Mouse (Mus musculus) urinary bladder, postnatal 36 days (tissue): ENCODE measurements around the gene Ssu72.

Experiments used
- DNase-seq, 2 experiments: peaks; one replicate each; pipeline ENCODE4 v3.0.0; 2022; ENCODE audit warnings: low spot score in 2 of 2, mixed read lengths in 1 of 2

Ssu72 gene

DNA sequence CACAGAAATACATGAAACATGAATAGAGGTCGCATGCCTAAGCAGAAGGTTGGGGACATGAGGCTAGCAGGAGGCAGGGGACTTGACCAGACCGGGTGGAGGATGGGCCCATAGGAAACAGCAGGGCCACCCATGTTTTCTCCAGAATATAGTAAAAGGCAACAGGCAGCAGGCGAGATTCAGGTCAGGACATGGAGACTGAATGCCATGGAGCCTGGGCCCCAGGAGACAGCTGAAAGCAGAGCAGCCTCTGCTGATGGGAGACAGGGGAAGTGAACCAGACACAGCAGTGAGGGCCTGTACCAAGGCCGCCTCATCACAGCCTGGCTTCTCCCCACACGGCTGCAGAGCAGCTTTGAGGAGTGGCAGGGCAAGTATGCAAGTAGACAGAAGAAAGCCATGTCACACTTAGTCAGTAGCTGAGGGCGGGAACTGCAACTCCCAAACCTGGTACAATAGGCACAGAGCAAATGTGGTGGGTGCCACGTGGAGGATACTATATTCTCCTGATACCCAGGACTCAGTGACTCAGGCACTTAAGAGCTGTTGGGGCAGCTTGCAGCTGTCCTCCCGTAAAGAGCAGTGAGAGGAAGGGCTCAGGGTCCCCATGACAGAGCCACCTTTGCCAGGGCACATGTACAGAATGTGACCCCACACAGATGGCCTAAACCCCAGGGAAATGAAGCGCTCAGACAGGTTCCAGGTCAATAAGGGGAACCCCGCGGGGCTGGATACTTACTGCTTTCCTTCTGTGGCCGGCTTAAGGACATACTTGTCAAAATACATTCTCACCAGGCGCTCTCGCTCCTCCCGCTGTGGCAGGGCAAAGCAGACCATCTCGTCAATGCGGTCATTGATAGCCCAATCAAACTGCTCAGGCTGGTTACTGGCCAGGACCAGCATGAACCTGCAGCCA lies 42.2 kb downstream of the Ssu72 start:
- no peak for DNase-seq

DNA sequence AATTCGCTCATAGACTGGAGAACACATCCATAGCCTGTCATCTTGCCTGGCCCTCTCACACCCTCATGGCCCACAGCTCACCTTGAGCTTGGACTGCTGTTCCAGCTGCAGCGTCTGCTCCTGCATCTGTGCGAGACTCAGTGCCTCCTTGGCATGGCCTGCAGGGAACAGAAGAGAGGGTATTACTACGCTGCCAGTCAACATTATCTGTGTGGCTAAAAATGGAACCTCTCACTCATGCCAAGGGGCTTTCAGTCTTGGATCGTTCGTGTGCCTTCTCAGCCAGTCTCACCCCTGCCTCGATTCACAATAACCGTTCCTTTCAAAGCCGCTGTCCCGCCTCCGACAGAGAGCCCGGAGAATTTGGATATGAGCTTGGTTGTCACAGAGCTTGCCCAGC lies 52.4 kb downstream of the Ssu72 start:
- no peak for DNase-seq

DNA sequence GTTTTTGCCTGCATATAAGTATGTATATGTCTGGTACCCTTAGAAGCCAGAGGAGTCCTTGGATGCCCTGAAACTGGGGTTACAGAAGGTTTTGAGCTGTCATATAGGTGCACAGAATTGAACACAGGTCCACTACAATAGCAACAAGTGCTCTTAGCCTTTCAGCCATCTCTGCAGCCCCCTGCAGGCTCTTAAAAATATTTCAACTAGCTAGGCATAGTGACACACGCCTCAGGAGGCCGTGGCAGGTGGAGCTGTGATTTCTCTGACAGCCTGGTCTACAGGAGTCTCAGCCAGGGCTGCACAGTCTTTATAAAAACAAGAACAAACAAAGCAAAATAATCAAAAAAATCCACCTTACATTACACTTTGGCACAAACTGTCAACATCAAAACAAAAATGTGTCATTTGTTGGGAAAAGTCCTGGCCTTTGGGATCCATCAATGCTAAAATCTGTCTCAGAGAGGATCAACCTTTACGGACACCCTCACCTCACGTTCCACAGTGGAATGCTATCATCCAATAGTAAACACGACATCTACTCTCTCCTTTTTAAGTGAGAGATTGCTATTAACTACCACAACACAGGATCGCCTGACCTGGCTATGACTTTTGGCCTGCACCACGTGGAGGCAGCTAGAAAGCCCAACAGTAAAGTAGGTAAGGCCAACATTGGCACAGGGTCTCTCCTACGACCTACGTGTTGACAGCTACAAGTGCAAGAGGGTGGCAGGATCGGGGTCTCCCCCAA lies 55.4 kb downstream of the Ssu72 start:
- no peak for DNase-seq

DNA sequence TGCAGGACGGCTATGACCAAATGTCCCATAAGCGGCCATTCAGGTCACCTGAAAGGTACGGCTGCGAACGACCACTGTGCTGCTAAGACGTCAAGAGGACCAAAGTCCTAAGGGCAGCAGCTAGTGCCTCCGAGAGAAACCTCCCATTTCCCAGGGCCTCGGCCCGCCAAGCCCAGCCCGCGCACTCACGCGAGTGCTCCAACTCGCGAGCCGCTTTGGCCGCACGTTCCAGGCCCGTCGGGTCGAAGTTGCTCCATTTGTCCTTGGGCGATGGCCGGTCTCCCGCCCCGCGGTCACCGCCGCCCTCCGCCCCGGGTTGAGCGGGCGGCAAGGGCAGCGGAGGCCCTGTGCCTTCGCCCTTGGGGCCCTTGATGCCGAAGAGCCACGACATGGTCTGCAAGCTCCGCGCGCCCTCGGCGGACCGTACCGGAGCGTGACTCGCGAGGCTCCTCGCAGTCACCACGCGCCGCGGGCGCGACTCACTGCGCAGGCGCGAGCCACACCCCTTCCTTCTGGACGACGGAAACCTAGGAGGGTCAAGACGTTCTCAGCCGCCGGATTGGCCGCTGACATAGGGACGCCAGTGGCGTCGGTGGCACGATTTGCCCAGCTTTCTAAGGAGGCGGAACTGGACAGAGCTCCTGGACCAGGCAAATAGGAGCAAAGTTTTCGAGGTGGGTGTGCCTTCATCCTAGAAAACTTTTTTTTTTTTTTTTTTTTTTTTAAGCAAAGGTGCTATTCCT lies 56.2 kb downstream of the Ssu72 start, which contains the start of gene Atad3a:
Atad3a (minus strand) TSS at position 481 of the 743 bp plus-strand sequence.
- peak; percentile 94 to 97 for DNase-seq

DNA sequence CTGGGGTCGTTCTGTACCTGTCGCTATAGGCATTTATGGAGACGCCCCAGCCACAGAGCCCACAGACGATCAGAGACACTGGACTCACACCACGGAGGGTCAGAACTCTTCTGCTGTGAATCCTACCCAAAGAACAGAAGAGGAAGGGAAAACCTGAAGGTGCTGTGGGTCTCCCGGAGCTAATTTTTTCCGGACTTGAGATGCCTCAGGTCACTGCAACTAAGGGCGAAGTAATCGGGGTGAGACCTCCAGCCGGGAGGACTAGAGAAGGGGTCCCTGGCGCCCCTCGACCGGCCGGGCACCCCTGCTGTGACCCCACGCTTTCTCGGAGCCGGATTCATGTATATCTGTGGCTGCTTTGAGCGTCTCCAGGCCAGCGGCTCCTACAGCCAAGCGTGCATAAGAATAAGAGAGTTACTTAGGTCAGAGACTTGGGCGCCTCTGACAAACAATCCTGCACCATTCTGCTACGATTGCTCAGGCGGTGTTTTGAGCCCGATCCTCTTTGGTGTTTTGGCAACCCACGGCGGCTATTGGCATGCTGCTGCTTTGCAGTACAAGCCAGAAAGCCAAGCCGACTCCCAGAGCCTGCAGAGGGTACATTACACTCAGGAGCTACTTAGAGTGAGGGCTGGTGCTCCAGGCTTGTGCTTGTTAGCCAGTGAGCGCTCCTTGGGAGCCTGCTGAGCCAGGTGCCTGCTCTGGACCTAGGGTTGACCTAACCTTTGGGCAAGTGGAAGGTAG lies 56.9 kb downstream of the Ssu72 start:
- DNase-seq = peak in 1 of 2 experiments; percentile 27

DNA sequence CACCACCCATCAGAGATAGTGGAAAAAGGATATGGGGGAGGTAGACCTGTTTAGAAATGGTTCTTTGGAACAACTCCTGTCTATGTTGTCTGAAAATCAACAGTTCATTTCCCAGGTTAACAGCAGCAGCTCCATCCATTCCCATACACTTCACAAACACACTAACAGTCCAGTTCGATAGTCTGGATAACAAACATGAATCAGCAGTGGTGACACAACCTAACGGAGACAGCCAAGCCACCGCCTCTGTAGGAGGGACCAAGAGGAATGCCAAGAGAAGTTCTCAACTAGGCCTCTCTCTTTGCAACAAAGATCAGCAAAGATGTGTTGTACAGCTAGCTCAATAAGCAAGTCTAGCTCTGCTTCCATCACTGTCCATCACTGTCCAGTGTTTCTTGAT lies 57.8 kb downstream of the Ssu72 start:
- DNase-seq = no peak

DNA sequence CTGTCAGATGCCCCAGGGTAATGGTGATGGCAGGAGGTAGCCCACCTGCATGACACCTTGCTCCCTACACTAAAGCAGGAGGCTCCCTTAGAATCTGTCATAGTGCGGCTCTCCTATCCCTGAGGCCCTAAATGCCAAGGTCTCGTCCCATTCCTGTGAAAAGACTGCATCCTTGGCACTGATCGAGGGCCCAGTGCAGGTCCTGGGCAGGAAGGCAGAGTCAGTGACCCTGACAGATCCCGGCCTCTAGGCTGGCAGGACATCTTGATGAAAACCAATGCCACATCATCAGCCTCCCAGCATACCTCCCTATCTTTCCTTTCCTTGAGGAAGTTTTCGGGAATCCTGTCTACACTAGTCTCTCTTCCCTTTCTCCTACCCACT lies 64.9 kb downstream of the Ssu72 start:
- no peak for DNase-seq

DNA sequence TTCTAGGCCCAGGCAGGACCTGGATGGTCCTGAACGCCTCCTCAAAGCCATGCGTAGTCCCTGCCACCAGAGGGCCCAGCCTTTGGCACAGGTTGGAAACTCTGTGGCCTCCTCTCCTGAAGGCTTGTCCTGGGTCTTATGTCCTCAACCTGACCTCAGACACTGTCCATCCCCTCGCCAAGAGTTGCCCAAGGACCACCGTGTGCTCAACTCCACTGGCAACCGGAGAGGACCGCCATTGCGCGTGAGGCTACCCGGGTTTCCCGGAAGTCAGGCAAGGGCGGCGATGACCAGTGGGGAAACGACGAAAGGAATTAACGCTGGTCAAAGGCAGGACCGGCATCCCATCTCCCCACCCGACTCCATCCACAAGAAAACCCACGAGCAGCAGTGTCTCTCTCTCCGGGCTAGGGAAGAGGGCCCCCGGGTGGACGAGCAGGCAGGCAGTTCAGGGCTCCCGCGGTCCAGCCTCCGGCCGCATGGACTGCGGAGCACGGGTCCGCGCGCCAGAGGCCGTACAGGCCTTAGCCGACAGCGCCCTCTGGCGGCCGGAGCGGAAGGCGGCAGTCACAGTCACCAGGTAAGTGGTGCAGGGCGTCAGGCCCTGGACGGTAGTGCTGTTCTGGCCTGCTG lies 65.4 kb downstream of the Ssu72 start:
- peak; percentile 90 to 91 for DNase-seq

DNA sequence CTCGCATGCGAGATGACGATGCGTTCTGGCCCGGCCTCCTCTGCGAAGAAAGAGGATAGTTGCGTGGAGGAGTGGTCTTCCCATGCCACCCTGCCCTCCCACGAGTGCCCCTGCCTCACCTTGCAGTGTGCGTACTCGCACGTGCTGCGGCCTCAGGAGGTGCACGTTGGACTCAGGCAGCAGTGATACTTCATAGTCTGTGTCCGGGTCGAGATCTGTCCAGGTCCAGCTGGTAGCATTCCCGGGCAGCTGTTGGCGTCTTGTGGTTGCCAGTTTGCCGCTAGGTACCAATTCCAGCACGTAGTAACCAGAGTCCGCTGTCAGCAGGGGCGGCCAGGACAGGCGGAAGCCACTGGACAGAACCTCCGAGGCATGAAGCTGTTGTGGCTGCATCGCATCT lies 66.0 kb downstream of the Ssu72 start:
- DNase-seq = no peak

DNA sequence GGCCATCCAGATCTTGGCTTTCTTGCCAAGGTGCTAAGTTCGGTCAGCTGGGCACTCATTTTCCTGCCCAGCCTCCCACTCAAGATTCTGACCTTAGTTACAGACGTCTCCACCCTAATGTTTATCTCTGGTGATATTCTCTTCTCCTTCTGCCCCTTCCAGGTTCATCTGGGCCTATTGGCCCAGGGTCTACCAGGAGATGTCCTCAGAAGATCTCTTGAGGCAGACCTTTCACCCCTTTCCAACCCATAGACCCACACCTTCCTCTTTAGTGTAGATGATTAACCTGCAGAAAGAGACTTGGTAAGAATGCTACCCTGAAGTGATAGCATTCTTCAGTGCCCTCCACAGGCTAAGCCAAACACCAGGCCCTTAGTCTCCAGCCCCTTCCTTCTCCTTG lies 67.1 kb downstream of the Ssu72 start:
- DNase-seq = no peak

DNA sequence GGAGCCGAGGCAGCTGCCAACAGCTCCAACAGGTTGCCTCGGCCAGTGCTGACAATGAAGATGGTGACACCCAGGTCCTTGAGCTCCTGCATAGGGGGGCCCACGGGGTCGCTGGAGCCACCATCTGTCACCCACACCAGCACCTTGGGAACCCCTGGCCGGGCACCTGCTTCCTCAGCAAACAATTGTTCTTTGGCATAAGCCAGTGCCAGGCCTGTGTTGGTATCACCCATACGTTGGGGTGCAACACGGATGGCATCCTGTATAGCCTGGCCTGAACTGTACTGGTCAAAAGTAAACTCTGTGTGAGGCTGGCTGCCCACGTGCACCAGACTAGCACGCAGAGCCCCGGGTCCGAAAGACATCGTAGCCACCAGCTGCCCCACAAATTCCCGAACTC lies 68.2 kb downstream of the Ssu72 start:
- no peak for DNase-seq

DNA sequence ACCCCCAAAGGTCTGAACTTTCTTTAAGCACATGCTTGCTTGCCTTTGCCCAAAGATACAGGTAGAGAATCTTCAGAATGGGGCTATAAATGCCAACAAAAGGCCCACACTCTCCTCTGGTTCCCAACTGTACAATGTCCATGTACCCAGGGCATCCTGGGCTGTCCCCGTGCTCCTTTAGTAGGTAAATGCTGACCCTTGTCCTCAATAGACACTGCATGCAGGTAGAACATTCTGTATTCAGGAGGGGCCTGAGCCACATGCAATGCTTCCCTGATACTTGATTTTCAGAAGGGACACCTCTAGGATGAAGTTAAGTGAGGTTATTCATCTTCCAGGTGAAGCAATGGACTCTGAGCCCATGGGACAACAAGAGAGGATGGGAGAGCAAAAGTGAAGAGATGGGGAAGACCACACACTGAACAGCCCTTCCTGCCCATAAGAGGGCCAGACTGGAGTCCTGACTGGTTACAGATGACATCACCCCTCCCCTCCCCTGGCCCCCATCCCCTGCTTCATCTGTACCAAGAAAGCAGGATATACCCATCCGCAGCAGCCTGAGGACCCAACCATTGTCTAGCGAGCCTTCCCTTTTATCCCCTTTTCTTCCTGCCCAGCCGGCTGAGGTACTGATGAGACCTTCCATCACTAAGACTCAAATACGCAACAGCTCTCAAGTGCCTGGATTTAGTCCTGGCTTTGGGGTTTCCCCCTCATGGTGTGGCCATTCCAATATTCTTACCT lies 68.9 kb downstream of the Ssu72 start:
- no peak for DNase-seq

DNA sequence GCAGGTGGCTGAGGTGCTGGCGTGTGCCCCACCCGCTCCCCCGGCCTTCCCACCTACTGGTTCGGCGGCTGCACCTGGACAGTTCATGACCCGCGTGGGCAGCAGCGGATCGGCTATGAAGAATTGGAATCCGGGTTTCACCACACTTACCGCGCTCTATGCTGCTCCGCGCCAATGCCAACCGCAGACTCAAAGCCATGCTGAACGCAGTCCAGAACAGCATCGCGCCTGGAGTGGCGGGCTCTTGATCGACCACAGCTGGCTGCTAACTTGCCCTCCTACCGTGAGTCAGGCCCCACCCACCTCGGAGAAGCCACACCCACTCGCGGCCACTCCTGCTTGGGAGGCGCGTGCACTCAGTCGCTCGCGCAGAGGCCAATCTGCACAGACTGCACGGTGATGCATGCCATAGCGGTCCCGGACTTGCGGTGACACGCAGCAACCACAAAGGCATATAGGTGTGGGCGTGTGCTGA lies 69.7 kb downstream of the Ssu72 start, which contains the start of gene Vwa1:
Vwa1 (minus strand) TSS at position 419 of the 475 bp plus-strand sequence.
- DNase-seq = peak; percentile 92 to 94

DNA sequence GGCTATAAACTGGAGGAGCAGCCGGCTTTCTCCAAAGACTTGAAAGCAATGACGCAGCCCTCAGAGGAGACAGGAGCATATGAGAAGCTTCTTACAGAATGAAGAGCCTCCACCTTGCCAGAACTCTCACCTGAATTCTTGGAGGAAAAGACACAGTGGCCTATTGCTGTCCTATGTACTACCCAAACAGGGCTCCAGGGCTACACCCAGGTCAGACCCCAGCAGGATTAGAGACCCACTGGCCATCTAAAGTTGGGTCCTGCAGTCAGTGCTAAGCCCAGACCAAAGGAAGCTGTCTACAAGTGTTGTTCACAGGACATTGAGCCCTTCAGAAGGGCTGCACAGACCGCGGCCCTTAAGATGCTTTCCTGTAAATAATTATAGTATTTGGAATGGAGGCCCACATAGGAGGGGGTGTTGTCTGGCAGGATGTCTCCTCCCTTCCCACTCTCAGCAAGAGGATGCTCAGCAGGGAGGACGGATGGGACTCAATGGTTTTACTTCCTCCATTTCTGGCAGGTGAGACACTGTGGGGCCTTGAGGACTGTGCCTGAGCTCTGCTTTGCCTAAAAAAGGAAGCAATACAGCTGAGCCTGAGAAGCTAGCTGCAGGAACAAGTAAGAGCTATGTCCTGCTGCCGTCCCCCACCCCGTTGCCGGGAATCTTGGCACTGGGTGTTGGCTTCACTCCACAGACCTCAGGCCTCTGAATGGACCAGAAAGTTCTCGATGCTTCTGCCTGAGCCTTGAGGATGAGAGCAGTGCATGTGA lies 70.6 kb downstream of the Ssu72 start:
- DNase-seq = peak in 1 of 2 experiments; percentile 59

DNA sequence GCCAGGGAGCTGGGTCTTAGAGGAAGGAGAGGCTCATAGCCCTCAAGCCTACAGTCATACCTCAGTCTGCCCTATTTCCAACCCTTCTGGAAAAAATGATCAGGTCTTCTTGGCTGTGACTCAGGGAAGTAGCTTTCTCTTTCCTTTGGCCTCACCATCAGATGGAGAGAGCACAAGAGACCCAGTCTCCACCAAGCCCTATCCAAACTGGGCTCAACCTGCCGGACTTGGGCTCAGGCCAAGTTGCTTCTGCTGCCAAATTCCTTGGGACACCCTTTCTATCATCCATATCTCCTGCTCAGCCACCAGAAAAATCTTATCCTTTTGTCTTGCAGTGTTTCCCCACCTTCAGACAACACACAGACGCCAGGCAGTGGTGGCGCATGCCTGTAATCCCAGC lies 71.3 kb downstream of the Ssu72 start:
- DNase-seq = no peak

DNA sequence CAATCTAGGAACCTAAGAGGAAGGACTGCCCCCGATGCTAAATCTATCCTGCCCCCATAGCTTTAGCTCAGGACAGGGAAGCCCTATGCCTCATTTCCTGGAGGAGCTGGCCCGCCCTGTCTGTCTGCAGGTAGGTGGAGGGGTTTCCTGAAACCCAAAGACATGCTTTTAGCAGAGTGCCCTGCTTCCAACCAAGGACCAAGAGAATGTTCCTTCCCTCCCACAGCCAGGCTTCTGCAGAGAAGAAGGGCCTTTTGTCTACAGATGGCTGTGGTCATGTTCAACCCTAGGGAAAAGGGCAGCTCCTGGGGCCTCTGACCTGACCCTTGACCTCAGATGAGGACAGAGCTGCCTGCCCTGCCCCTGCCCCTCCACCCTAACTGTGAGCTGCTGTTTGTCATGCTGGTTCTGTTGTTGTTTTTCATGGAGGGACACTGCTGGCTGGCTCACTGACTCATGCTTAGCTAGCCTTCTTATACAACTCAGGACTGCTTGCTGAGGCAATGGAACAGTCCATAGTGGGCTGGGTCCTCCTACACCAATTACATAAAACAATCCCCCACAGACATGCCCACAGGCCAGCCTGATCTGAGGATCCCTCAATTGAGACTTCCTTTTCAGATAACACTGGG lies 72.2 kb downstream of the Ssu72 start:
- DNase-seq = no peak

DNA sequence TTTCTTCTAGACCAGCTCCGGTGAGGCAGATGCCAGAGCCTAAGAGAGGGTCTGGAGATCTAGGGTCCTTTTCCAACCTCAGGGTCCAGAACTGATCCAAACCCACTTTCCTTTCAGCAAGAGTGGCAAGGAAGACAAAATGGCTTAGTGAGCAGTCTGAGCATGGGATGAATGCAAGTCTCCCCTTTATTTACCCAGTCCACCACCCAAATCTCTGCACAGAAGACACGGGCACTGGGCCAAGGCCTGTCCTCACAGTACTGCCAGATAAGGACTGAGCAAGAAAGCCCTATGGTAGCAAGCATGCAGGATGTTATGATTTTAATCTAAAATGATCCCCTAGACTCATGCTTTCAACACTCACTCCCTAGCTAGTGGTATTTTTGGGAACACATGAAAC lies 73.2 kb downstream of the Ssu72 start:
- no peak for DNase-seq

DNA sequence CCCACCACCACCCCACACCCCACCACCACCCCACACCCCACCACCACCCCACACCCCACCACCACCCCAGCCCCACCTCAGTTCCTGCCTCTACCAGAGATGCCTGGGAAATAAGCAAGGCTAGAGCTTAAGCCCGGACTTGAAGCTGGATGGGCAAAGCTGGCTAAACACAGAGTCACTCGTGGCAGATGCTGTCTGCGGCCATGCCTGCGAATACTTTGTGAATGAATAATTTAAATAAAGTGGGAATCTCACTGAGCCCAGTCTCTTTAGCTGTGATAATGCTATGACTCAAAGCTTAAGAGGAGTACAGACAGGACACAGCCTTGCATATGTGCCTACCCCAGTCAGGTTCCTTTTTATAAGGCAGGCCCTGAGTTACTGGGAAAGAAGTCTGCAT lies 74.9 kb downstream of the Ssu72 start:
- no peak for DNase-seq

DNA sequence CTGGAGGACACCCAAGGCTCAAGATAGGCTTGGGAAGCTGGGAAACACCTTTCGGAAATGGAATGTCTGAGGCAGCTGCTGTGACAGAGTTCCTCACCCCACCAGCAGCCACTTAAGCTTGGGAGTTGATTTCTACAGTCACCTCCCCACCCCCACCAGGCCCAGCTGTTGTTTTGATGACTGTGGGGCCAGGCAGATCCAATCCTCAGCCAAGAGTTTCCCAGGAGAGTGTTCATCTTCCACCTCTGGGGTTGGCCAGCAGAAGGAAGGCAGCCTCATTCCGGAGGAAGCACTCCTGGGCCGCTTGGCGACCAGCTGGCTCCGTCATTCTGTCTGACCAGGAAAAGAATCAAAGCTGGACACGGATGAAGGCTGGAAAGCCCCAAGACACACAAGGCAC lies 76.3 kb downstream of the Ssu72 start:
- peak in 1 of 2 experiments; percentile 69 for DNase-seq
